Mouse (Mus musculus) liver, embryonic 11.5 days (tissue): ENCODE data around the gene Rsrc1. TPM values are rescaled to one million over a fixed set of nuclear protein-coding genes. Genes with fewer than 3 reads are reported as not detected.
"Not testable (repeated sequence)": the region's sequence is repeated elsewhere in the genome, so short reads cannot be mapped to it uniquely, and the experiment has no call there.

Source experiments
- ATAC-seq: fragments of 200-750 bp; cut with Nextera tagmentation; replicated peaks from 2 replicates; pipeline ENCODE4 v1.8.0; 2017; ENCODE audit warnings: moderate number of reproducible peaks, mild to moderate bottlenecking, moderate TSS enrichment, moderate library complexity; ENCODE audit not compliant: low FRiP score
- DNase-seq: peaks from one replicate; pipeline ENCODE4 v3.0.0-alpha.2; 2017; ENCODE audit warnings: low spot score
- H3K27ac ChIP-seq: fragments of 300-500 bp; sonication (generic); 2 replicates; pipeline ENCODE4 v1.5.1; 2014; ENCODE audit warnings: mild to moderate bottlenecking, low read depth, low read length, control low read depth
- H3K27me3 ChIP-seq: fragments of 300-500 bp; sonication (generic); replicated peaks from 2 replicates; pipeline ENCODE4 v1.6.1; 2014; ENCODE audit warnings: low read length, mixed read lengths; ENCODE audit not compliant: control insufficient read depth, insufficient read depth
- H3K36me3 ChIP-seq: fragments of 300-500 bp; sonication (generic); 2 replicates; pipeline ENCODE4 v1.6.1; 2014; ENCODE audit warnings: mild to moderate bottlenecking, low read length, moderate library complexity, mixed read lengths; ENCODE audit not compliant: control insufficient read depth, insufficient read depth
- H3K4me1 ChIP-seq: fragments of 300-500 bp; sonication (generic); replicated peaks from 2 replicates; pipeline ENCODE4 v1.6.1; 2014; ENCODE audit warnings: low read length, mixed read lengths; ENCODE audit not compliant: control insufficient read depth, insufficient read depth
- H3K4me2 ChIP-seq: fragments of 300-500 bp; sonication (generic); 2 replicates; pipeline ENCODE4 v1.6.1; 2014; ENCODE audit warnings: mild to moderate bottlenecking, control low read depth, moderate library complexity
- H3K4me3 ChIP-seq: fragments of 300-500 bp; sonication (generic); 2 replicates; pipeline ENCODE4 v1.5.1; 2014; ENCODE audit warnings: low read depth, low read length, control low read depth
- H3K9ac ChIP-seq: fragments of 300-500 bp; sonication (generic); 2 replicates; pipeline ENCODE4 v1.6.1; 2014; ENCODE audit warnings: low read depth, low read length, control low read depth
- H3K9me3 ChIP-seq: fragments of 300-500 bp; sonication (generic); 2 replicates; pipeline ENCODE4 v1.6.1; 2016; ENCODE audit warnings: low read length, inconsistent platforms, mixed read lengths; ENCODE audit not compliant: control insufficient read depth
- WGBS: fragments of 180-500 bp; shearing (Covaris S2); extraction: QIAGEN DNeasy Blood & Tissue Kit; methylation state at CpG from one replicate; pipeline ENCODE4 v1.1.7; 2014; 5-methylcytosine and 5-hydroxymethylcytosine counted together
- polyA plus RNA-seq: library from polyadenylated mRNA; unstranded; fragments of >200 nt; fragmentation: Nextera tagmentation; extraction: Ambion mirVana; gene quantifications from 2 replicates; pipeline ENCODE4 v1.2.1, GENCODE M21; 2014

The Rsrc1 gene
- polyA plus RNA-seq, 1 experiment from 2014 or later = 27.4 TPM

DNA sequence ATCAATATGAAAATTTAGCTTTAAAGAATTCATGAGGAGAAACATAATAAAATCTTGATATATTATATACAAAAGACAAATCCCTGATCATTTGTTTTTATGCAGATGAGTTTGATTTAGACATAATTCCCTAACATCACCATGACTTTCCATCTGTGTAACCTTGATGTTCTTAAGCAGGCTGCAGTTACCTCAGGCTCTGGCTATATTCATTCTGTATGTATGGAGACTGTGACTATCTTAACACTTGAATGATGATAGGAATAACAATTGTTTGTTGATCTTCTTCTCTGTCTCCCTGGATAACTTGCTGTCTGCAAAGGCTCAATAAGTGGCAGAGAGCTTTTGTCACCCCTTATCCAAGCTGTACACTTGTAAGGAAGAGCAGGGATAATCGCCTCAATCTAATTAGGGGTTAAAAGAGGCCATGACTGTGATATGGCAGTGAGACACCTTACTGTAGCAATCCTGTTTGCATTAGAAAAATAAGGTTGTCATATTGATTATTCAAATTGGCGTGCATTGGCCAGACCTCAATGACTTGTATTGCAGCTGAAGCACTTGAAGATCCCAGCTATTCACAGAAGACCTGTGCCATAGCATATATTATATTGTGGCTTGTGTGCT, 154.7 kb downstream of the Rsrc1 start:
- WGBS = 77% methylated on average over 2 of the region's 2 CpGs
- no peak overlapping the region for H3K4me2 ChIP-seq
- DNase-seq = no peak
- no peaks in the 10 kb centered on the region for H3K27me3 ChIP-seq
- H3K4me3 ChIP-seq = no peak overlapping the region
- H3K4me1 ChIP-seq = no peaks in the 10 kb centered on the region
- no peaks in the 10 kb centered on the region for H3K9me3 ChIP-seq
- H3K9ac ChIP-seq = no peak overlapping the region
- ATAC-seq = no peak
- no peaks in the 10 kb centered on the region for H3K36me3 ChIP-seq
- H3K27ac ChIP-seq = no peak overlapping the region

DNA sequence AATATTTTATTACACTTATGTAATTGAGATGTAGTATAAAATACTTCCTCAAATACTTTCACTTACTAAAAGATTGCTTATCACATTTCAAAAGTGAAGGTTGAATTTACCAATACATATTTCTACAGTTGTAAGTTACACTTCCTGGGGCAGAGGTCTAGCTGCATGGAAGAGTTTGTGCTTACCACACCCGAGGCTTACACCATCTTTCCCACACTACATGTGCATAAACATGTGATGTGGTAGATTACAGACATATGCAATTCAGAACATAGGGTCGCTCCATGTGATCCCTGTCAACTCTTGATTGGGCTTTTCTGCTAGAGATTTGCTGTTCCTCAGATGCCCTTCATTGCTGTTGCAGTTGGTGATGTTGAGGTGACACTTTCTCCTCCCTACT, 163.8 kb downstream of the Rsrc1 start:
- no peaks in the 10 kb centered on the region for H3K27me3 ChIP-seq
- H3K27ac ChIP-seq = no peak overlapping the region
- H3K36me3 ChIP-seq = no peaks in the 10 kb centered on the region
- WGBS = 85% methylated on average over 2 of the region's 2 CpGs
- no peaks in the 10 kb centered on the region for H3K4me1 ChIP-seq
- H3K4me3 ChIP-seq = no peak overlapping the region
- no peaks in the 10 kb centered on the region for H3K9me3 ChIP-seq
- DNase-seq (no peak), ATAC-seq (no peak)
- no peak overlapping the region for H3K9ac ChIP-seq
- no peak overlapping the region for H3K4me2 ChIP-seq

DNA sequence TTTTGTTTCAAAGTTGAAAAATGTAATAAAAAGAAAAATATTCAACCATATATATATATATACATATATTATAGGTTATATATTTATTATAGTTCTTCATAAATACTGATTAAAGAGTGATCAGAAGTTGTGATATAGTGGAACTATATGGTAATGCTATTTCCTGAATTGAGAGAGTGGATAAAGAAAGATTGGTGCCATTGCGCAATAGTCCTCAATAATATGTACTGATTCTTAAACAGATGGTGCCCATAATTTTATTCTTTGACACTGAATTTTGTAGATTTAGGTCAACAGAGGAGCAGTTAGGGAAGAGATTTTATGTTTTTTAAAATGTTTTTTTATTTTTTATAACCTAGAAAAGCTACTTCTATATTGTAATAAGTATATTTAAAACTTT, 165.1 kb downstream of the Rsrc1 start:
- H3K36me3 ChIP-seq = no peaks in the 10 kb centered on the region
- H3K9ac ChIP-seq = no peak overlapping the region
- no peaks in the 10 kb centered on the region for H3K9me3 ChIP-seq
- H3K27me3 ChIP-seq = no peaks in the 10 kb centered on the region
- 94% methylated on average over 1 of the region's 1 CpGs for WGBS
- no peak overlapping the region for H3K4me2 ChIP-seq
- H3K4me3 ChIP-seq = no peak overlapping the region
- DNase-seq (no peak), ATAC-seq (no peak)
- H3K27ac ChIP-seq = no peak overlapping the region
- H3K4me1 ChIP-seq = no peaks in the 10 kb centered on the region

- DNase-seq (no peak), ATAC-seq (no peak)
- no peaks in the 10 kb centered on the region for H3K9me3 ChIP-seq
- 85% methylated on average over 3 of the region's 3 CpGs for WGBS
- no peaks in the 10 kb centered on the region for H3K36me3 ChIP-seq
- H3K9ac ChIP-seq = no peak overlapping the region
- no peak overlapping the region for H3K4me3 ChIP-seq
- H3K4me2 ChIP-seq = no peak overlapping the region
- no peak overlapping the region for H3K27ac ChIP-seq
- H3K27me3 ChIP-seq = no peaks in the 10 kb centered on the region
- H3K4me1 ChIP-seq = no peaks in the 10 kb centered on the region
Measured at GRCm38 (mm10) chr3:67147246-67147645, 166.1 kb downstream of the Rsrc1 start.

GRCm38 (mm10) chr3:67197179-67197578, 216.0 kb downstream of the Rsrc1 start:
- Histone ChIP-seq H3K9ac (no peak overlapping the region), H3K4me2 (no peak overlapping the region), H3K27me3 (no peaks in the 10 kb centered on the region), H3K36me3 (no peaks in the 10 kb centered on the region), H3K27ac (no peak overlapping the region), H3K4me3 (no peak overlapping the region), H3K9me3 (no peaks in the 10 kb centered on the region), H3K4me1 (no peaks in the 10 kb centered on the region)
- DNase-seq (no peak), ATAC-seq (no peak)
- WGBS = 40% methylated on average over 3 of the region's 3 CpGs

DNA sequence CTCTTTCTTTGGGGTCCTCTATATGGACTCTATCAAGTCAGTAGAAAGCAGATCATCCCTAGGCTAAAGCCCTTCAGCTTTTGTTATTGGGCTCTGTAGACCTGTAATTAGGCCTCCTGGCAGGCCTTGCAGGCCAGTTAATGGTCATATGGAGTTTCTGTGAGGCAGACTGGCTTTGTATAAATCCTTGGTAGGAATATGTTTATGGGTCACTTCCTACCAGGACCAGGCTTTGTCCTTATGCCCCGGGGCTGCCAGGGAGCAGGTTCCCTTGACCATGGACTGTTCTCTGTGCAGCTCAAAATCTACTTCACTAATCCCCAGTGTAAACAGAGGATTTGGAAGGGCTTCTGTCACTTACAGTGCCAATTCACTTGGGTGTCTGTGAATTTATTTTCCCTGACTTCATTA, 231.9 kb downstream of the Rsrc1 start:
- no peaks in the 10 kb centered on the region for H3K4me1 ChIP-seq
- H3K4me3 ChIP-seq = no peak overlapping the region
- ATAC-seq (no peak), DNase-seq (no peak)
- H3K36me3 ChIP-seq = no peaks in the 10 kb centered on the region
- no peak overlapping the region for H3K27ac ChIP-seq
- no peaks in the 10 kb centered on the region for H3K9me3 ChIP-seq
- no peaks in the 10 kb centered on the region for H3K27me3 ChIP-seq
- H3K9ac ChIP-seq = no peak overlapping the region
- H3K4me2 ChIP-seq = no peak overlapping the region
- WGBS = 70% methylated on average over 1 of the region's 1 CpGs

GRCm38 (mm10) chr3:67232617-67233241, 251.5 kb downstream of the Rsrc1 start:
- 78% methylated on average over 3 of the region's 3 CpGs for WGBS

DNA sequence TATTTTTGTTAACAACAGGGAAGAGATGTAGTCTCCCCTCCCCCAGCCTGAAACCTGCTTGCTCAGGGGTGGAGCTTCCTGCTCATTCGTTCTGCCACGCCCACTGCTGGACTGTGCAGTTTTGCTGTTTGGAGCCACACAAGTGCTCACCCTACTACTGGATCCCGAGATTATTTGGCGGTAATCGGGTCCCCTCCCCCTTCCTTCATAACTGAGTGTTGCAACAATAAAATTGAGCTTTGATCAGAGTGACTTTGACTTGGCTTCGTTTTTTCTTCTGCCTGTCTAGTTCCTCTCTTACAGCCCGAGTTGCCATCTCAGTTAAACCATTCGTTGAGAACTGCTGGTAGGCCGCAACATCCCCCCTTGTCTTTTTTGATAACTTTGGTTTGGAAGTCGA, 261.3 kb downstream of the Rsrc1 start:
- DNase-seq, H3K27ac ChIP-seq: not testable (repeated sequence)
- WGBS = 81% methylated on average over 10 of the region's 10 CpGs

More at GRCm38 (mm10) chr3:67232617-67233241, 251.5 kb downstream of the Rsrc1 start:
- Histone ChIP-seq H3K36me3 (no peaks in the 10 kb centered on the region), H3K4me1 (no peaks in the 10 kb centered on the region), H3K9ac (no peak overlapping the region), H3K4me3 (no peak overlapping the region), H3K27me3 (no peaks in the 10 kb centered on the region), H3K9me3 (no peaks in the 10 kb centered on the region), H3K4me2 (no peak overlapping the region), H3K27ac (no peak overlapping the region)
- ATAC-seq = no peak
- no peak for DNase-seq

DNA sequence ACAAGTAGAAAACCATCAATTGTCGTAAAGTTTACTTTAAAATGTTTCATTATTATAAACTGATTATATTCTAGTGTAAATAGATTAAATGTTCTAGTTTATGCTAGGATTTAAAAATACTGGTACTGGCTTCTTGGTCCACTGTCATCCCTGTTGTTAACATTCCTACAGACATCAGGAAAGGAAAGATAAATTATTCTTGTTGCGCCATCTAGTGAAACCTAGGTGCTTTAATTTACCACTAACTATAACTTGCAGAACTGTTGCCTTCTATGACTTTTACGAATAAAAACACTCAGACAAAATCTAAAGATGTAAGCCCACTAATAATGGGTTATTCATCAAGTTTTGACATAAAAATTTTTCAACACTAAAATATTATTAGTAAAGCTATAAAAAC, 286.3 kb downstream of the Rsrc1 start:
- Histone ChIP-seq H3K9ac (no peak overlapping the region), H3K4me1 (no peaks in the 10 kb centered on the region), H3K4me3 (no peak overlapping the region), H3K36me3 (no peaks in the 10 kb centered on the region), H3K9me3 (no peaks in the 10 kb centered on the region), H3K27ac (no peak overlapping the region), H3K27me3 (no peaks in the 10 kb centered on the region), H3K4me2 (no peak overlapping the region)
- ATAC-seq (no peak), DNase-seq (no peak)
- WGBS = 66% methylated on average over 3 of the region's 3 CpGs

More for the DNA sequence above, 261.3 kb downstream of the Rsrc1 start:
- H3K9me3 ChIP-seq, H3K4me2 ChIP-seq, H3K36me3 ChIP-seq, H3K27me3 ChIP-seq, H3K4me1 ChIP-seq, H3K4me3 ChIP-seq, ATAC-seq, H3K9ac ChIP-seq: not testable (repeated sequence)
